Mouse (Mus musculus): ENCODE measurements around the gene Exosc1. TPM values are rescaled to one million over a fixed set of nuclear protein-coding genes. Genes with fewer than 3 reads are reported as not detected.

Gene Exosc1
- total RNA-seq, 2 experiments from 2014 or later, result 14.1 to 21.0 TPM

DNA sequence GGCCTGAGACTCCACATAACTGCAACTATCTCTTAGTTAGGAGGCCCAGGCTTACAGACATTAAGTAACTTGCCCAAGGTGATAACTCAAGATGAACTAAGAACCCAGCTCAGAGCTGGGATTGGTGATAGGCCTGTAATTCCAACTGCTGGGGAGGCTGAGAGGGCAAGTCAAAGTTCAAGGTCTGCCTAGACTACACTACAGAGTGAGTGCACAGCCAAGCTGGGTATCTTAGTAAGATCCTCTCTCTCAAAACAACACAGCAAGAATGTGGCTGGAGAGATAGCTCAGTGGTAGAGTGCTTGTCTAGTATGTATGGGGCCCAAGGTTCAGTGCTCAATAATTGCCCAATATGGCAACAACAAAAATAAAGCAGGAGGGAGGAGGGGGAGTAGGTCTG lies 45.0 kb downstream of the Exosc1 start:
- no peak for ATAC-seq (replicated peaks; ENCODE audit: low FRiP score, poor library complexity, severe bottlenecking)

DNA sequence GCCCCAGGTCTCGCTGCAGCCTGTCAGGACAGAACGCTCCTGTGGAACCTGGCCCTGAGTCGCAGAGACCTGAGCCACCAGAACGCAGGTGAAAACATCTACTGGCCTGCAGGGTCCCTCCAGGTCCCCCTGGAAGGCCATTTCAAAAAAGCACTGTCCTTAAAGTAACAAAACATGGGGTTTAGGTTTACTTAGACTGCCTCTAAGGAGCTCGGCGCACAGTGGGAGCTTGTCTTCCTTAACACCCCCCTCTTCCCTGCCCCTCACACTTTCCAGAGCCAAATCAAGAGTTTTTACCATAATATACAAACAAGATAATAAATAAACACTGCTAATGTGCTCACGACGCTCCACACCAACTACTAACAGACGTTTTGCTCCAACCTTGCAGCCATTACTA lies 49.3 kb downstream of the Exosc1 start:
- no peak for ATAC-seq (replicated peaks; ENCODE audit: low FRiP score, poor library complexity, severe bottlenecking)

DNA sequence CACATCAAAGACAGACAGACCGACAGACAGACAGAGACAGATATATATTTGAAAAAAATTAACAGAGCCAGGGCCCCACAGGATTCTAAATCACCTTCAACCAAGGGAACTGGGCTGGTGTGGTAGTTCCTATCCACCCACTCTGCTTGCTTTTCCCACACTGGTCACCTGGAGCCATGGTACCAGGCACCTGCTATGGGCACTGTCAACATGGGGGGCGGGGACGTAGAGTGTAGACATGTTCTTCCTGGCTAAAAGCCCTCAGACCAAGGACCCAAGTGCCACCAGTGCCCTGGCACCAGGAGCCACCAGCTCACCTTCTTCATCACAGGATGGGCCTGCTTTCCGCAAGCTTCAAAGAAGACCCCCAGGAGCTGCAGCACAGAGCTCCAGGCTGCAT lies 51.4 kb downstream of the Exosc1 start:
- ATAC-seq (replicated peaks; ENCODE audit: low FRiP score, poor library complexity, severe bottlenecking), result no peak

DNA sequence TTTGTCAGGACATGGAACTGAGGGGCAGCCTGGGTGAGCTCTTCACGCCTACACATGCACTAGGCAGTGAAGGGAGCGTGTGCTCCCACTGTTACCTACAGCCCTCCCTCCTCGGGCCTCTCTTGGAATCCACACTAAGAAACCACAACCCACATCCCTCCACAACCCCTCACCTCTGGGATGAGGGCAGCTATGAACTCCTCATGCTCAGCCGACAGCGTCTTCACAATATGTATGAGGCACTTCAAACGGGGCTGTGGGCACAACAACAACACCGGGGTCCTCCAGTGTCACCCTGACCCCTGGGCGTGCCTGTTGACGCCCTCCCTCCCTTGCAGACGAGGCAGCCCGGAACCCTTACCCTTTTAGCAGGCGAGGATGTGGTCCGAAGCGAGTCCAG lies 58.9 kb downstream of the Exosc1 start:
- no peak for ATAC-seq (replicated peaks; ENCODE audit: low FRiP score, poor library complexity, severe bottlenecking)

Other genes with a start within 250 kb of the Exosc1 start
- gene Slit1, start 189.8 kb downstream of the Exosc1 start, total RNA-seq (2015; ENCODE audit: low replicate concordance), result 1.1 and 1.7 TPM in 2 replicates
- 1.0 and 1.6 TPM in 2 replicates for gene Slit1, start 189.8 kb downstream of the Exosc1 start, total RNA-seq (2017; ENCODE audit: low replicate concordance)
- gene Arhgap19, start 131.4 kb downstream of the Exosc1 start, total RNA-seq (2015; ENCODE audit: low replicate concordance), result 83.4 and 100 TPM in 2 replicates
- 98.9 and 131 TPM in 2 replicates for gene Arhgap19, start 131.4 kb downstream of the Exosc1 start, total RNA-seq (2017; ENCODE audit: low replicate concordance)
- gene Frat1, start 103.5 kb downstream of the Exosc1 start, total RNA-seq (2015; ENCODE audit: low replicate concordance), result 3.2 and 3.8 TPM in 2 replicates
- gene Frat1, start 103.5 kb downstream of the Exosc1 start, total RNA-seq (2017; ENCODE audit: low replicate concordance), result 0.26 and 2.6 TPM in 2 replicates
- 5.4 TPM in 2 replicates for gene Frat2, start 85.3 kb downstream of the Exosc1 start, total RNA-seq (2015; ENCODE audit: low replicate concordance)
- gene Frat2, start 85.3 kb downstream of the Exosc1 start, total RNA-seq (2017; ENCODE audit: low replicate concordance), result 2.6 and 3.9 TPM in 2 replicates
- gene Rrp12, start 37.2 kb downstream of the Exosc1 start, total RNA-seq (2015; ENCODE audit: low replicate concordance), result 1.1 and 2.1 TPM in 2 replicates
- gene Rrp12, start 37.2 kb downstream of the Exosc1 start, total RNA-seq (2017; ENCODE audit: low replicate concordance), result 1.2 TPM in 1 of 2 replicates, not detected in the other
- gene Pgam1, start 21.5 kb downstream of the Exosc1 start, total RNA-seq (2015; ENCODE audit: low replicate concordance), result 102 and 109 TPM in 2 replicates
- 17.3 and 26.3 TPM in 2 replicates for gene Pgam1, start 21.5 kb downstream of the Exosc1 start, total RNA-seq (2017; ENCODE audit: low replicate concordance)
- 21.4 and 31.4 TPM in 2 replicates for gene Zdhhc16, start 57 bp upstream of the Exosc1 start, total RNA-seq (2015; ENCODE audit: low replicate concordance)
- 15.1 and 25.8 TPM in 2 replicates for gene Zdhhc16, start 57 bp upstream of the Exosc1 start, total RNA-seq (2017; ENCODE audit: low replicate concordance)
- 20.5 and 73.5 TPM in 2 replicates for gene Mms19, start 47.7 kb upstream of the Exosc1 start, total RNA-seq (2015; ENCODE audit: low replicate concordance)
- gene Mms19, start 47.7 kb upstream of the Exosc1 start, total RNA-seq (2017; ENCODE audit: low replicate concordance), result 10.1 and 15.4 TPM in 2 replicates
- gene Ubtd1, start 48.3 kb upstream of the Exosc1 start, total RNA-seq (2015; ENCODE audit: low replicate concordance), result 4.3 TPM in 1 of 2 replicates, not detected in the other
- 8.2 TPM in 1 of 2 replicates, not detected in the other for gene Ubtd1, start 48.3 kb upstream of the Exosc1 start, total RNA-seq (2017; ENCODE audit: low replicate concordance)
- not detected in 2 replicates for gene Ankrd2, start 102.6 kb upstream of the Exosc1 start, total RNA-seq (2015; ENCODE audit: low replicate concordance)
- not detected in 2 replicates for gene Ankrd2, start 102.6 kb upstream of the Exosc1 start, total RNA-seq (2017; ENCODE audit: low replicate concordance)
- not detected in 2 replicates for gene Hoga1, start 112.2 kb upstream of the Exosc1 start, total RNA-seq (2015; ENCODE audit: low replicate concordance)
- not detected in 2 replicates for gene Hoga1, start 112.2 kb upstream of the Exosc1 start, total RNA-seq (2017; ENCODE audit: low replicate concordance)
- gene 4933411K16Rik, start 118.8 kb upstream of the Exosc1 start, total RNA-seq (2015; ENCODE audit: low replicate concordance), result not detected in 2 replicates
- not detected in 2 replicates for gene 4933411K16Rik, start 118.8 kb upstream of the Exosc1 start, total RNA-seq (2017; ENCODE audit: low replicate concordance)
- not detected in 2 replicates for gene Morn4, start 152.9 kb upstream of the Exosc1 start, total RNA-seq (2015; ENCODE audit: low replicate concordance)
- not detected in 2 replicates for gene Morn4, start 152.9 kb upstream of the Exosc1 start, total RNA-seq (2017; ENCODE audit: low replicate concordance)
- gene Pi4k2a, start 157.0 kb upstream of the Exosc1 start, total RNA-seq (2015; ENCODE audit: low replicate concordance), result 2.5 and 3.4 TPM in 2 replicates
- gene Pi4k2a, start 157.0 kb upstream of the Exosc1 start, total RNA-seq (2017; ENCODE audit: low replicate concordance), result 2.1 and 3.3 TPM in 2 replicates
- 6.5 TPM in 1 of 2 replicates, not detected in the other for gene Avpi1, start 195.6 kb upstream of the Exosc1 start, total RNA-seq (2015; ENCODE audit: low replicate concordance)
- gene Avpi1, start 195.6 kb upstream of the Exosc1 start, total RNA-seq (2017; ENCODE audit: low replicate concordance), result 4.4 TPM in 1 of 2 replicates, not detected in the other
- 0.84 and 2.2 TPM in 2 replicates for gene Marveld1, start 214.0 kb upstream of the Exosc1 start, total RNA-seq (2015; ENCODE audit: low replicate concordance)
- 1.9 and 3.9 TPM in 2 replicates for gene Marveld1, start 214.0 kb upstream of the Exosc1 start, total RNA-seq (2017; ENCODE audit: low replicate concordance)
- 7.1 and 9.4 TPM in 2 replicates for gene Zfyve27, start 230.5 kb upstream of the Exosc1 start, total RNA-seq (2015; ENCODE audit: low replicate concordance)
- gene Zfyve27, start 230.5 kb upstream of the Exosc1 start, total RNA-seq (2017; ENCODE audit: low replicate concordance), result 6.1 and 16.9 TPM in 2 replicates

Data from erythroid progenitor cell, adult 5-6 weeks (primary cell).